Mouse (Mus musculus) colon, adult 2 months (tissue): ENCODE results near the gene Calb2. TPM values are rescaled to one million over a fixed set of nuclear protein-coding genes. Genes with fewer than 3 reads are reported as not detected.

Experiments used
- polyA plus RNA-seq: library from polyadenylated mRNA; depleted of rRNA; stranded (reverse); fragments of >200 nt; gene quantifications from 2 replicates; pipeline ENCODE4 v1.2.3, GENCODE M21; 2012; rRNA removed

Gene Calb2
- 11.1 and 14.7 TPM in 2 replicates for polyA plus RNA-seq

GRCm38 (mm10) chr8:110168046-110168445 lies at the start of gene Calb2:
Calb2 (minus strand) TSS chr8:110168210.

GRCm38 (mm10) chr8:110215365-110215764 lies 47.4 kb upstream of the Calb2 start, which contains the start of gene Cmtr2:
Cmtr2 (plus strand) TSS chr8:110215665.

GRCm38 (mm10) chr8:110102653-110103052 lies 65.4 kb downstream of the Calb2 start, which contains the start of gene Gm17720:
Gm17720 (minus strand) TSS chr8:110102753.

GRCm38 (mm10) chr8:110100907-110101306 lies 67.1 kb downstream of the Calb2 start, which contains the start of gene Gm21964:
Gm21964 (plus strand) TSS chr8:110101207.

Other genes with a start within 250 kb of the Calb2 start
- gene Marveld3, start 206.0 kb downstream of the Calb2 start, polyA plus RNA-seq, result 47.6 and 50.9 TPM in 2 replicates
- 13.1 and 20.7 TPM in 2 replicates for gene Tat, start 177.8 kb downstream of the Calb2 start, polyA plus RNA-seq
- 119 and 169 TPM in 2 replicates for gene Chst4, start 128.5 kb downstream of the Calb2 start, polyA plus RNA-seq
- gene Zfp612, start 88.5 kb downstream of the Calb2 start, polyA plus RNA-seq, result 2.1 TPM in 2 replicates
- not detected in 2 replicates for gene Gm21964, start 67.0 kb downstream of the Calb2 start, polyA plus RNA-seq
- gene Gm17720, start 65.5 kb downstream of the Calb2 start, polyA plus RNA-seq, result not detected in 2 replicates
- 2.8 and 3.7 TPM in 2 replicates for gene Cmtr2, start 47.5 kb upstream of the Calb2 start, polyA plus RNA-seq
- gene Hydin, start 98.8 kb upstream of the Calb2 start, polyA plus RNA-seq, result 0.01 TPM in 1 of 2 replicates, not detected in the other